Mouse (Mus musculus) urinary bladder, postnatal 4 days (tissue): ENCODE results near the gene Rtn2.
A peak's percentile ranks its signal among the peaks of the same experiment; 100 is the strongest.

Source experiments
- DNase-seq, 2 experiments: peaks; one replicate each; pipeline ENCODE4 v3.0.0; 2021 to 2022; ENCODE audit warnings: low spot score in 2 of 2

Rtn2 gene

GRCm38 (mm10) chr7:19282385-19282784 is at the start of gene Rtn2:
Rtn2 (plus strand) TSS chr7:19282624.
- DNase-seq, result peak in 1 of 2 experiments; percentile 76

GRCm38 (mm10) chr7:19234652-19235051 is 47.8 kb upstream of the Rtn2 start:
- DNase-seq, result no peak

DNA sequence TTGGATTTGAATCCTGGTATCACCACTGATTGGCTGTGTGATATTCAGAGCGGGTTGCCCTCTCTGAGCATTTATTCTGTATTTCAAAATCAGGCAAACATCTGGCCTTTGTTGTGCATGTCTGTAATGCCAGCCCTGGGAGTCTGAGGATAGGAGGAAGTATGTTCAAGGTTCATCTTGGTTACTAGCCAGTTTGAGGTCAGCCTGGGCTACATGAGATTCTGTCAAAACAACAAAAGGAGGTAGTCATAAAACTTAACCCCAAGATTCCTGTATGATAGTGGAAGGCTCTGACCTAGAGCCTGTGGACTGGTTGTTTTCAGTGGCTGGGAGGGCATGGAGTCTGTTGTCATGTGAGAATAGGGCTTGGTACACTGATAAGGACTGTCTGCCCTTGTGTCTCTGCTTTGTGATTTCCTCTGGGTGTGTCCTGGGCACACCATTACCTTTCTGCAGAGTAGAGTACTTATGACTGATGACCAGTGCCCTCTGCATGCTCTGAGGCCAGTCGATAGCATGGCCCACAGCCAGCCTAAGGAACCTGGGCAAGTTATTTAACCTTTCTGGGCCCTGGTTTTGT is 47.2 kb upstream of the Rtn2 start:
- no peak for DNase-seq

DNA sequence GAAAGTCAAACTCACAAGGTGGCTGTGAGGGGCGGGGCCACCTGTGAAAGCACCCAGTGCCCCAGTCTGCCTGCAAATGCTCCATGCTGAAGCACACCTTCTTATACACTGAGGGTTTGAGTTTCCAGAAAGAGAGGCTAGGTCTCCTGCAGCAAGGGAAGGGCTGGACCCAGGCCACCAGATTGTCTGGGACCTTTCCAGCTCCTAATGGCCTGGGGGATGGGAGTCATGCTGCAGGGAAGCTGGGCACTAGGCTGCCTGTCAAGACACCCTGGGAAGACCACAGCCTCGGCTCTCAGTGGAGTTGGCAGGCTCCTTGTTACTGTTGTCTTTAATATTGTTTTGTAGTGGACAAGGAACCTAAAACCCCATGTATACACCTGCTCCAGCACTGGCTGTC is 46.0 kb upstream of the Rtn2 start:
- DNase-seq, result no peak

DNA sequence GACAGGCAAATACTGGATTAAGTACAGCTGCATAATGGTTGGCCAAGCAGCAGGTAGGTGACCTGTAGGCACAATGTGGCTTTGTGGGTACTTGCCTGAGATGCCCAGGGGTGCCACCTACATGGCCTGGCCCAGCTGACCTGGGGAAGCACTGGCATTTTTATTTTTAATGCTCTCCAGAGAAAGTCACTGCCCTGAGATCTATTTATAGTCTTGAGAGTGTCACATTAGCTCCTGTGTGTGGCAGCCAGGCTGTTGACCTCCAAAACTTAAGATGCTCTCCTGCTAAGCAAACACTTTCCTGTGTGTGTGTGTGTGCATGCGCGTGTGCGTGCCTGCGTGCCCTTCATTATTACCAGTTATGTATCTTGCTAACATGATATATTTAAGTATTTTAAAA is 44.1 kb upstream of the Rtn2 start:
- no peak for DNase-seq

DNA sequence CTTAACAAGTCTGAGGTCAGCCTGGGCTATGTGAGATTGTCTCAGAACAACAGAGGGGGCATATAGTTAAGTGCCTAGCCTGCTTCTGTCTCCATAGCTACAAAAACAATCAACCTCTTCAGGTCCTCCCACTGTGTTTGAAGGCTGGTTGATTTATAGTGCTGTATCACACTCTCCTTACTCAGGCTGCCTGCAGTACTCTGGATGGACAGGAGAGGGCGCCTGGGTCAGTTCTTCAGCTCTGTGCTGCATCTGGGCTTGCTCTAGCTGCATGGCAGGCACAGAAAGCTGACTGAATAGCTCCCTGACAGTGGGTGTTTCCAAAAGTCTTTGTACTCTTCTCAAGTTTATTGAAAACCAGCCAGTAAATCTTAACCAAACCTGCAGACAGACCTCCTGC is 43.0 kb upstream of the Rtn2 start:
- peak; percentile 78 to 91 for DNase-seq

- DNase-seq, result no peak
Measured at GRCm38 (mm10) chr7:19239986-19240385, 42.4 kb upstream of the Rtn2 start.

GRCm38 (mm10) chr7:19240905-19241463 is 41.4 kb upstream of the Rtn2 start:
- no peak for DNase-seq

GRCm38 (mm10) chr7:19242005-19242404 is 40.4 kb upstream of the Rtn2 start:
- no peak for DNase-seq

DNA sequence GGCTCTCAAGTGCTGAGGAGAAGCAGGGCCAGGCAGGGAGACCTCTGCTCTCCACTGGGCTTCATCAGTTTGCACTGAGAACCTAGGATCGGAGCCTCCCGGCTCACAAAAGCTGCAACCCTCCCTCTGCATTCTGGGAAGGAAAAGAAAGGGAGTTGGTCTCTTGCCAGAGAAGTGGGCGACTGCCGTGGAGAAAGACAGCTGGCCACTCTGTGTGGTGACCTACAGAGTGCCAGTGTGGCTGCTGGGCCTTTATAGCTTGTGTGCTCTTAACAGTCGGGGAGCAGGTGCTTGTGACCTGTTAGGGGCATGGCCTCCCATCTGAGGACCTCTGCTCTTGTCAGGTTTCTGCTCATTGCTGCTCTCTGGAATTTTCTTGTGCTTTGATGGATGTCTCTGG is 38.6 kb upstream of the Rtn2 start:
- DNase-seq, result no peak

DNA sequence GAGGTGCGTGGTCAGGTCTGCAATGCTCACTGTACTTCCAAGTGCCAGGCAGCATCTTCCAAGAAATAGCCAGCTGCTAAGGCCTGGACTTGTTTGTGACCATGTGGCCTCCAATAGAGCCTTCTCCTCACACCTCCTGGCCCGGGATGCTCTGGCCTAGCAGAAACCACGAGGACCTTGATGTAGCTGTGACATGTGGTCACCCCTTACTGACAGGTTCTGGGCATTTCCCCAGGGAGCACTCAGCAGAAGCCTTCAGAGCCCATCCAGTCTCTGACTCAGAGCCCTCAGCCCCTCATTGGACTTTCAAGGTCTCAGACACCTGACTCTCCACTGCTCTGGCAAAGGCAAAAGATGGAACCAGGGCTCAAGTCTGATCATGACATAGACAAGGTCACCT is 37.3 kb upstream of the Rtn2 start:
- DNase-seq, result no peak

DNA sequence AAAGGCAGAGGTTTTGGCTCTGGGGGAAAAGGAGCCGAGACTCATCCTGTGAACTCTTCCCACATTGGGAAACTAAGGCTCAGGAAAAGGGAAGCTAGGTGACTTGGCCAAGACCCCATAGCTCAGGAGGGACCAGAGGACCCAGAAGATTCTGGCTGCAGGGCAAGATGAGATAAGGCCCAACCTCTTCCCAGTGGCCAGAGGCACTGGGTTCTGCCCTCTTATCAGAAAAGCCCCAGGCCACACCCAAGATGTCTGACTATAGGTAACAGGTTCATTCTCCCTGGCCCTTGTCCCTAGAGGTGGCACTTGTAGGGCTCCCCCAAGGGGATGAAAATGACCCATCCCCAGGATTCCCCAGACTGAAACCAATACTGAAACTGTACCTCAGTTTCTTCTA is 35.6 kb upstream of the Rtn2 start:
- DNase-seq, result no peak

DNA sequence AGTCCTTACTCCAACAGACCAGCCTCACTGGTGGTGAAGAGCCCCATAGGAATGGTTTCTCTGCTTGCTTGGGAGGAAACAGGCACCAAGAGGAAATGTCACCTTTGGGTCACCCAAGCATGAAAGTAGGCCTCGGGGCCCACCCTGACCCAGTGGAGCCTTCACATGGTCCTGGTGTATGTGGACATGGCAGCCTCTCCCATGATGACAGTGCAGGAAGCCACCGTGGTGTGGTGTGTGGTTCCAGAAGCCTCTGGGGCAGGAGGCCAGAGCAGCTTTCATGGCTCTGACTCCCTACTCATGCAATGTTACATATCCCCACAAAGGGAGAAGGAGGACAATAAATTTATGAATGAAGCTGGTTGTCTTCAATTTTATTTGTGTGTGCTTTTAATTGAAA is 34.9 kb upstream of the Rtn2 start:
- DNase-seq, result no peak

GRCm38 (mm10) chr7:19252078-19252477 is 30.3 kb upstream of the Rtn2 start:
- no peak for DNase-seq

DNA sequence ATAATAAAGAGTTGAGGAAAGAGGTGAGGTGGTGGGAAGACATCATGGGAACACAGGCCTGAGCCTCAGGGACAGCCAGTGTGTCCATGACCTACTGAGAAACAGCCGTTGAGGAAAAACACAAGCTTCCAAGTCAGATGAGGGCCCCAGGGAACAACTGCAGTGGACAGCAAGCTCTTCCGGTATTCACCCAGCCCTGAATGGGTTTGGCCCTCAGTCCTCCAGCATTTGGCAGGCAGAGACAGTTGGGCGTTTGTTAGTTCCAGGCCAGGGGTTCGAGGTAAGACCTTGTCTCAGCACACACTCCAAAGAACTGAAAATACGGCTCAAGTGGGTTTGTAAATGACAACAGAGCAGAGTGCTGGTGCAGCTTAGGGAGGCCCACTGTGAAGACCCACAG is 29.0 kb upstream of the Rtn2 start:
- DNase-seq, result no peak

DNA sequence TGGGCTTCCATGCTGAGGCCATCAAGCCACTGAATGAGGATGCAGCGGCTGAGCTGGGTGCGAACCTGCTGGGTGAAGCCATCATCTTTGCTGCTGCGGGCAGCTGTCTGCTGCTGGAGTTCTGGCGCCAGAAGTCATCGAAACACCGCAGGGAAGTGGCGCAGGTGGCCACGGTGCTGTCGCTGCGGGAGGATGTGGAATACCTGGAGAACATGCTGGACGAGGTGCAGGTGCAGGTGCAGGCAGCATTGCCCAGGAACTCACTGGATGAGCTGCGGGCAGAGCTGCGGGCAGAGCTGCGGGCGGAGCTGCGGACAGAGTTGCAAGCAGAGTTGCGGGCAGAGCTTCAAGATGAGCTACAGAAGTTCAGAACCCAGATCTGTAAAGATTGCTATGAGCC is 27.0 kb upstream of the Rtn2 start:
- no peak for DNase-seq

DNA sequence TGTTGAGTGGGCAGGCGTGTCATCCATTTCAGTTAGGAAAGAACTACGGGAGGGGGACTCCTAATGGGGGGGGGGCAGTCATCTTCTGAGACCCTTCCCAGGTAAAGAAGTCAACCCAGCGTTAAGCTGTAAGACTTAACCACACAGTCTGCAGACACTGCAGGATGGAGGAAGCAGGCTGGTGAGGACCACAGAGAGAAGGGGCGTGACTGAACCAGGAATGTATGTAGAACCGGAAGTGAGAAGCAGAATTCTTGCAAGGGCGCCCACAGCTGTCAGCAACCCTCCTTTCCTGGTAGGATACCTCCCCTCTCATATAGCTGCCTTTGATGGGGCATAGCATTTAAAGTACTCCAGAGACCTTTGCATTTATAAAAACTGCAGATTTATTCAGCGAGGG is 25.9 kb upstream of the Rtn2 start:
- DNase-seq, result no peak

DNA sequence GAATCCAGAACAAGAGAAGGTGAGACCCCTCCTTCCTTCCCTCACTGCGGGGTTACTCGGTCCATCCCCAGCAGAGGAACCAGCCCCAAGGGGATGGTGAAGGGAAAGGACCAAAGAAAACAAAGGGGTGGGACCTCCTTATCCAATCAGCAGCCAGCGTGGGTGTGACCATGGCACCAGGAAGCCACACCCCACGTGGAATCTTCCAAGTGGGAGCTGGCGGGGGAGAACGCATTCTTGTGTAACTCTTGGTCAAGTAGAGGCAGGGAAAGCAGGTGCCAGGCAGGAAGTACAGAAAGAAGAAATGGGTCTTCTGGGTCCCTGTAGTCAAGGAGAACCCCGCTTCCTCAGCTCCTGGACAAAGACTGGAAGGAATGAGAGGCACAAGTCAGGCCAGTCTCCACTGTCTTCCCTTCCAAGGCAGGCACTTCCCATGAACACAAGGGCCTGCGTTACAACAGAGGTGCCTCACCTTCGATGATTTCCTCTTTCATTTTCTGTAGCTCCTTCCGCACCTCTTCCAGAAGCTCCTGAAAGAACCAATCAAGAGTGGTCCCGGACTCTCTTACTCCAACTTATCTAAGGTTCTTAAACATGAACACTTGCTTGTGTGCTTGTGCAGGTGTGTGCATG is 24.9 kb upstream of the Rtn2 start:
- peak; percentile 69 to 79 for DNase-seq

GRCm38 (mm10) chr7:19258336-19258735 is 24.1 kb upstream of the Rtn2 start:
- no peak for DNase-seq

- DNase-seq, result no peak
Measured at GRCm38 (mm10) chr7:19265147-19265546, 17.3 kb upstream of the Rtn2 start.

GRCm38 (mm10) chr7:19265928-19266822 is 16.2 kb upstream of the Rtn2 start:
- no peak for DNase-seq

DNA sequence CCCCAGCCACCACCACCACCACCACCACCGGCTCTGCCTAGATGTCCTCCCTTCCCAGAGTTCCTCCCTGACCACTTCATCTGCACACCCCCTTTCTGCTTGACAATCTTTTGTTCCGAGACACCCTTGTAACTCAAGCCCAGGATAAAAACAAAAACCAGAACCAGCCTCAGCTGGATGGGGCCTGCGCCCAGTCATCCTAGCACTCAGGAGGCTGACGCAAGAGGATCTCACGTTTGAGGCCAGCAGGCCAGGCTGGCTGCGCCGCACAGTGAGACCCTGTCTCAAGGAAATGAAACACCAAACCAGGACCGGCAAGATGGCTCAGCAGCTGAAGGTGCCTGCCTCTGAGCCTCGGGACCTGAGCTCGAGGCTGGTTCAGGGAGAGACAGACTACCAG is 15.4 kb upstream of the Rtn2 start:
- DNase-seq, result no peak
